25 mouse cellular contexts compared by ENCODE assay signal in the genomic region with DNA sequence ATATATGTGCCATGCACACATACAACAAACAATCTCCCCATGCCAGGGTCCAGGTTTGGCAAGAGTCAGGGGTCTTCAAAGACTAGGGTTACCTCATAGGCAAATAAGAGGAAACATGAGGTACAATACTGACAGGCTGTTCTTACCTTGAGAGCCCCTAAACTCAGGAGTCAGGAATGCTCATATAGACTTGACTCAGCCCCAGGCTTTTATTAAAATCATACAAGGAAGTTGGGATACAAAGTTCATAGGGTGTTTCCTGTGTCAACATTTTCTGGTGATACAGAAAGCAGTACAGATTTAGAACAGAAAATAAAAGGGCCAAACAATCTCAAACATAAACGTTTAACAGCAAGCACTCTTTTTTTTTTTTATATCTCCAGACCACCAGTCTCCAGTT.
"Had no signal": no experiment of that assay in that cellular context is flagged by ENCODE, and none has a peak within 500 bp of the region (broad histone marks: within the 10 kb centered on the region; RNA-seq: fewer than 3 reads in every experiment).

No protein-coding gene starts in this region.

- ATAC-seq: forebrain, embryonic 16.5 days; hindbrain, postnatal 0 days had no signal

- H3K4me3 ChIP-seq: gastrocnemius, adult 2 months; heart, embryonic 10.5 days; heart, embryonic 12.5 days; hindbrain, embryonic 13.5 days; hindbrain, embryonic 15.5 days; kidney, embryonic 15.5 days; layer of hippocampus, adult 2 months; left cerebral cortex, adult 2 months; limb, embryonic 10.5 days; limb, embryonic 12.5 days had no signal

- H3K4me2 ChIP-seq: heart, embryonic 12.5 days; hindbrain, embryonic 13.5 days; hindbrain, embryonic 15.5 days; kidney, embryonic 15.5 days; limb, embryonic 12.5 days; liver, embryonic 11.5 days had no signal

- H3K36me3 ChIP-seq: heart, embryonic 10.5 days; heart, embryonic 12.5 days; hindbrain, embryonic 13.5 days; hindbrain, embryonic 15.5 days; kidney, embryonic 15.5 days; limb, embryonic 10.5 days; limb, embryonic 12.5 days had no signal

- H3K9me3 ChIP-seq: heart, embryonic 10.5 days; hindbrain, embryonic 15.5 days; kidney, embryonic 15.5 days; limb, embryonic 10.5 days; limb, embryonic 12.5 days had no signal

- DNase-seq: gastrocnemius, adult 2 months; gastrocnemius, postnatal 10 days; gastrocnemius, postnatal 25 days; heart, adult 18-20 months; heart, postnatal 10 days; heart, postnatal 4 days; kidney, adult 11 months; kidney, adult 2 months; kidney, adult 9 months; kidney, postnatal 14 days; kidney, postnatal 36 days; liver had no signal

- H3K4me1 ChIP-seq: heart, embryonic 10.5 days; heart, embryonic 12.5 days; hindbrain, embryonic 13.5 days; hindbrain, embryonic 15.5 days; kidney, embryonic 15.5 days; limb, embryonic 10.5 days; limb, embryonic 12.5 days had no signal

- H3K27ac ChIP-seq: gastrocnemius, adult 2 months; heart, embryonic 10.5 days; hindbrain, embryonic 13.5 days; hindbrain, embryonic 15.5 days; hindbrain, postnatal 0 days; kidney, embryonic 15.5 days; kidney, postnatal 0 days; layer of hippocampus, adult 2 months; left cerebral cortex, adult 2 months; limb, embryonic 10.5 days; limb, embryonic 12.5 days had no signal

- H3K9ac ChIP-seq: heart, embryonic 12.5 days; hindbrain, embryonic 13.5 days; hindbrain, embryonic 15.5 days; kidney, embryonic 15.5 days; limb, embryonic 12.5 days had no signal

- H3K27me3 ChIP-seq: heart, embryonic 12.5 days; hindbrain, embryonic 13.5 days; hindbrain, embryonic 15.5 days; kidney, embryonic 15.5 days; limb, embryonic 12.5 days had no signal
